Mouse (Mus musculus): ENCODE measurements around the gene Olfr1410. TPM values are rescaled to one million over a fixed set of nuclear protein-coding genes. Genes with fewer than 3 reads are reported as not detected.

Olfr1410 gene
- total and polyA plus RNA-seq, 3 experiments, result not detected

DNA sequence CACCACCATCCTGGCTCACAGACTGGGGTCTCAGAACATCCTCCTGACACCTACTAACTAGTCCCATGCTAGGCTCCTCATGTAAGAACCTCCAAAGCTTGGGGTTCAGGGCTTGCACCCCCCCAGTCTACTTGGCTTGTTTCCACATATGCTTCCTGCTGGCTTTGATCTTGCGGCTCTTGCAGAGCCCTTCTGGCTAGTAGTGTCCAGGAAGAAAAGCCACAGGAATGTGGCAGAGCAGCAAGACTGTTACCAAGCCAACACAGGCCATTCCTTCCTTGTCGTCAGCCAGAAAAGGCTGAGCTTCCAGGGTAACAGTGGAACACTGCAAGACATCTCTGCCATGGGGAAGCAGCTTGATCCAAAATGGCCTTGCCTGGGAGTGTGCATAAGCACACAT, 49.1 kb downstream of the Olfr1410 start:
- Histone ChIP-seq H3K36me3 (ENCODE audit: control insufficient read depth in 1 of 2, insufficient read depth in 2 of 2, low read length in 2 of 2) (peaks cover 0 to 13% of the 10 kb centered on the region in 2 experiments; a peak in 2 of 4 replicates), H3K9ac (ENCODE audit: control insufficient read depth, low read depth, low read length, poor library complexity, severe bottlenecking) (no peak overlapping the region), H3K27me3 (ENCODE audit: control insufficient read depth in 1 of 2, insufficient read depth in 2 of 2, low read length in 2 of 2) (no peaks in the 10 kb centered on the region), H3K4me3 (ENCODE audit: control insufficient read depth in 1 of 2, insufficient read depth in 1 of 2, low read depth in 2 of 2, low read length in 2 of 2) (no peak overlapping the region), H3K9me3 (replicated peaks; ENCODE audit: insufficient read depth, low read length) (no peaks in the 10 kb centered on the region), H3K4me1 (ENCODE audit: control insufficient read depth in 1 of 2, insufficient read depth in 2 of 2, low read length in 2 of 2) (peaks cover 11 to 15% of the 10 kb centered on the region in 2 experiments), H3K27ac (ENCODE audit: control insufficient read depth, low read depth, low read length) (no peak overlapping the region), H3K79me2 (ENCODE audit: control insufficient read depth, insufficient read depth, low read length, poor library complexity) (no peaks in the 10 kb centered on the region)
- no peak for TF ChIP-seq NELFE (IDR thresholded peaks at IDR 0.05; ENCODE audit: low read depth, low read length)
- TF ChIP-seq USF2 (IDR thresholded peaks at IDR 0.05; ENCODE audit: borderline replicate concordance in 1 of 2, insufficient read depth in 1 of 2, low read depth in 1 of 2, low read length in 2 of 2), result no peak
- TF ChIP-seq TAL1 (IDR thresholded peaks at IDR 0.05; ENCODE audit: low read length), result no peak
- no peak for TF ChIP-seq ZKSCAN1 (IDR thresholded peaks at IDR 0.05; ENCODE audit: low read depth, low read length)
- no peak for TF ChIP-seq HCFC1 (IDR thresholded peaks at IDR 0.05; ENCODE audit: low read depth, low read length)
- TF ChIP-seq MYC (IDR thresholded peaks at IDR 0.05; ENCODE audit: low read depth, low read length), result no peak
- no peak for TF ChIP-seq MYB (IDR thresholded peaks at IDR 0.05; ENCODE audit: low read depth, low read length)
- no peak for TF ChIP-seq MAZ (IDR thresholded peaks at IDR 0.05; ENCODE audit: low read depth, low read length)
- DNase-seq (ENCODE audit: low read depth, low spot score), result no peak

- Histone ChIP-seq H3K27ac (ENCODE audit: control insufficient read depth, low read depth, low read length) (no peak overlapping the region), H3K4me1 (ENCODE audit: control insufficient read depth in 1 of 2, insufficient read depth in 2 of 2, low read length in 2 of 2) (peaks cover 14 to 22% of the 10 kb centered on the region in 2 experiments), H3K36me3 (ENCODE audit: control insufficient read depth in 1 of 2, insufficient read depth in 2 of 2, low read length in 2 of 2) (peaks cover 0 to 19% of the 10 kb centered on the region in 2 experiments; a peak in 2 of 4 replicates), H3K27me3 (ENCODE audit: control insufficient read depth in 1 of 2, insufficient read depth in 2 of 2, low read length in 2 of 2) (no peaks in the 10 kb centered on the region), H3K79me2 (ENCODE audit: control insufficient read depth, insufficient read depth, low read length, poor library complexity) (no peaks in the 10 kb centered on the region), H3K9ac (ENCODE audit: control insufficient read depth, low read depth, low read length, poor library complexity, severe bottlenecking) (no peak overlapping the region), H3K9me3 (replicated peaks; ENCODE audit: insufficient read depth, low read length) (no peaks in the 10 kb centered on the region), H3K4me3 (ENCODE audit: control insufficient read depth in 1 of 2, insufficient read depth in 1 of 2, low read depth in 2 of 2, low read length in 2 of 2) (no peak overlapping the region)
- no peak for DNase-seq (ENCODE audit: low read depth, low spot score)
- TF ChIP-seq MAZ (IDR thresholded peaks at IDR 0.05; ENCODE audit: low read depth, low read length), result no peak
- no peak for TF ChIP-seq MXI1 (IDR thresholded peaks at IDR 0.05; ENCODE audit: low read depth, low read length)
- TF ChIP-seq POLR2AphosphoS2 (IDR thresholded peaks at IDR 0.05; ENCODE audit: low read length), result no peak
- no peak for TF ChIP-seq GATA1 (IDR thresholded peaks at IDR 0.05; ENCODE audit: low read depth, low read length)
- TF ChIP-seq CTCF (IDR thresholded peaks at IDR 0.05 in 2 of 3, conservative IDR thresholded peaks at IDR 0.05 in 1 of 3; ENCODE audit: control insufficient read depth in 1 of 3, insufficient read depth in 1 of 3, low read depth in 2 of 3, low read length in 3 of 3, poor library complexity in 1 of 3, severe bottlenecking in 1 of 3), result no peak
- no peak for TF ChIP-seq POLR2A (IDR thresholded peaks at IDR 0.05; ENCODE audit: control insufficient read depth in 1 of 2, insufficient read depth in 1 of 2, low read depth in 1 of 2, low read length in 2 of 2, poor library complexity in 1 of 2)
- no peak for TF ChIP-seq USF2 (IDR thresholded peaks at IDR 0.05; ENCODE audit: borderline replicate concordance in 1 of 2, insufficient read depth in 1 of 2, low read depth in 1 of 2, low read length in 2 of 2)
- TF ChIP-seq UBTF (IDR thresholded peaks at IDR 0.05; ENCODE audit: borderline replicate concordance, insufficient read depth, low read depth, low read length), result no peak
- no peak for TF ChIP-seq MAFK (IDR thresholded peaks at IDR 0.05; ENCODE audit: borderline replicate concordance, low read depth, low read length)
- TF ChIP-seq USF1 (IDR thresholded peaks at IDR 0.05; ENCODE audit: low read depth, low read length), result no peak
- TF ChIP-seq TBP (IDR thresholded peaks at IDR 0.05; ENCODE audit: low read depth, low read length), result no peak
- no peak for TF ChIP-seq ETS1 (IDR thresholded peaks at IDR 0.05; ENCODE audit: low read depth, low read length)
- TF ChIP-seq NELFE (IDR thresholded peaks at IDR 0.05; ENCODE audit: low read depth, low read length), result no peak
- TF ChIP-seq ELF1 (IDR thresholded peaks at IDR 0.05; ENCODE audit: low read depth, low read length), result no peak
- no peak for TF ChIP-seq NRF1 (IDR thresholded peaks at IDR 0.05; ENCODE audit: insufficient read depth, low read depth, low read length, poor library complexity, severe bottlenecking)
- TF ChIP-seq GABPA (IDR thresholded peaks at IDR 0.05; ENCODE audit: low read depth, low read length), result no peak
- TF ChIP-seq KAT2A (conservative IDR thresholded peaks at IDR 0.05; ENCODE audit: low read depth, low read length), result no peak
- TF ChIP-seq SMC3 (IDR thresholded peaks at IDR 0.05; ENCODE audit: low read depth, low read length), result no peak
- TF ChIP-seq TAL1 (IDR thresholded peaks at IDR 0.05; ENCODE audit: low read length), result no peak
Measured at GRCm38 (mm10) chr1:92657025-92657820, 51.6 kb downstream of the Olfr1410 start.
